Mouse (Mus musculus) liver, adult (tissue): ENCODE data around the gene Tdrd6.

Source experiments
- GATA4 ChIP-seq: IDR thresholded peaks from 2 replicates; pipeline ENCODE4 v1.6.1; 2014; ENCODE audit warnings: mild to moderate bottlenecking, low read length; ENCODE audit not compliant: insufficient replicate concordance

The Tdrd6 gene

GRCm38 (mm10) chr17:43629496-43630426 lies at the start of gene Tdrd6:
TSS of gene Tdrd6 (minus strand) at chr17:43630299.
- TF ChIP-seq GATA4, result no peak

- TF ChIP-seq GATA4, result no peak
Observed at GRCm38 (mm10) chr17:43677317-43677716, 47.2 kb upstream of the Tdrd6 start.

- TF ChIP-seq GATA4, result no peak
Observed at GRCm38 (mm10) chr17:43676241-43676640, 46.1 kb upstream of the Tdrd6 start.

- no peak for TF ChIP-seq GATA4
Observed at GRCm38 (mm10) chr17:43675228-43675627, 45.1 kb upstream of the Tdrd6 start.

GRCm38 (mm10) chr17:43671907-43672306 lies 41.8 kb upstream of the Tdrd6 start:
- TF ChIP-seq GATA4, result peak; percentile 88

- no peak for TF ChIP-seq GATA4
Observed at GRCm38 (mm10) chr17:43669145-43669695, 39.1 kb upstream of the Tdrd6 start.

GRCm38 (mm10) chr17:43667290-43667843 lies 37.3 kb upstream of the Tdrd6 start, which contains the start of gene Cyp39a1:
TSS of gene Cyp39a1 (plus strand) at chr17:43667425.
- no peak for TF ChIP-seq GATA4

- TF ChIP-seq GATA4, result no peak; the same call in 1 of the 2 replicates
Observed at GRCm38 (mm10) chr17:43666576-43667289, 36.6 kb upstream of the Tdrd6 start, which contains the start of gene Slc25a27. TSS of gene Slc25a27 (minus strand) at chr17:43667214.

GRCm38 (mm10) chr17:43651314-43652046 lies 21.4 kb upstream of the Tdrd6 start:
- TF ChIP-seq GATA4, result no peak

- no peak for TF ChIP-seq GATA4
Observed at GRCm38 (mm10) chr17:43649641-43650436, 19.7 kb upstream of the Tdrd6 start.

- TF ChIP-seq GATA4, result no peak
Observed at GRCm38 (mm10) chr17:43646925-43647324, 16.8 kb upstream of the Tdrd6 start.

- no peak for TF ChIP-seq GATA4
Observed at GRCm38 (mm10) chr17:43645136-43645535, 15.0 kb upstream of the Tdrd6 start.

GRCm38 (mm10) chr17:43644375-43644774 lies 14.3 kb upstream of the Tdrd6 start:
- peak; percentile 41; the same call in 1 of the 2 replicates for TF ChIP-seq GATA4

- no peak for TF ChIP-seq GATA4
Observed at GRCm38 (mm10) chr17:43643191-43643590, 13.1 kb upstream of the Tdrd6 start.
